Mouse (Mus musculus) left cerebral cortex, adult 2 months (tissue): ENCODE measurements around the gene Gm48552. TPM values are rescaled to one million over a fixed set of nuclear protein-coding genes. Genes with fewer than 3 reads are reported as not detected.

Experiments
- DNase-seq, 2 experiments: peaks; one replicate each; pipeline ENCODE4 v3.0.0; 2021 to 2022; ENCODE audit warnings: low spot score in 2 of 2, mixed read lengths in 1 of 2; ENCODE audit errors: extremely low spot score in 1 of 2
- H3K27ac ChIP-seq: fragments of 200-600 bp; 2 replicates; pipeline ENCODE4 v1.8.1; 2022
- H3K4me3 ChIP-seq: fragments of 200-600 bp; 2 replicates; pipeline ENCODE4 v1.8.1; 2022
- CTCF ChIP-seq: fragments of 200-600 bp; IDR thresholded peaks from 2 replicates; pipeline ENCODE4 v1.8.1; 2022; ENCODE audit warnings: antibody characterized with exemption, mild to moderate bottlenecking, moderate library complexity
- intact Hi-C: fragments of 180-260 bp; cut with DNase I; formaldehyde crosslinking; loops from one replicate; pipeline ENCODE4 v1.15.1; 2025
- total RNA-seq, 2 experiments: library from RNA; stranded (reverse); gene quantifications; 2 replicates each; pipeline ENCODE4 v1.2.3; 2021

The Gm48552 gene
- total RNA-seq, 2 experiments from 2014 or later = 5.1 to 7.1 TPM

DNA sequence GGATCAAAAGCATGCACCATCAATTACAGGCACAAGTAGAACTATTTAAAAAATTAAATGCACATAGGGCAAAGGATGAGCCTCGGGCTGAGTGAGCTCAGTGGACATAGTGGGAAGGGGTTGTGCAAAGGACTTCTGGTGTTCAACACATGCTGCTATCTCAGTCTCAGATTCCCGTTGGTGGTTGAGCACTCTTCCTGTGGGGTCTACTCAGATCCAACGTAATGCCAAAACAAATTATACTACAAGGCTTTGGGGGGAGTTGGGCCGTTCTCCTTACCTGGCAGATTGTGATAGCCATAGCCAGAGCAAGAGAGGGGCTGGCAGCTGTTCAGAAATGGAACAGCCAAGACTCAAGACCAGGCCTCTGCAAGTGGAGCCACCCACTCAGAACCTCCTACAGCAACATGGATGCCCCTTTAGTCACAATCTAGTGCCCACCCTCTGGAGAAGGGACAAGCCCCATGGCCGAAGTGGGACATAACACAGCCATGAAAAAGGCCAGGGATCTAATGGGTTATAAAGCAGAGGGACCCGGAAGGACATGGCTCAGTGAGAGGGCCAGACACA is 8.9 kb upstream of the Gm48552 start:
- Histone ChIP-seq H3K4me3 (no peak overlapping the region), H3K27ac (no peak overlapping the region)
- intact Hi-C loops = no loop called here
- TF ChIP-seq CTCF = no peak
- DNase-seq = no peak

GRCm38 (mm10) chr10:81382039-81382438 is 6.8 kb upstream of the Gm48552 start:
- TF ChIP-seq CTCF = no peak
- no peak overlapping the region for H3K4me3 ChIP-seq
- DNase-seq = no peak
- no peak overlapping the region for H3K27ac ChIP-seq
- intact Hi-C loops = no loop called here

DNA sequence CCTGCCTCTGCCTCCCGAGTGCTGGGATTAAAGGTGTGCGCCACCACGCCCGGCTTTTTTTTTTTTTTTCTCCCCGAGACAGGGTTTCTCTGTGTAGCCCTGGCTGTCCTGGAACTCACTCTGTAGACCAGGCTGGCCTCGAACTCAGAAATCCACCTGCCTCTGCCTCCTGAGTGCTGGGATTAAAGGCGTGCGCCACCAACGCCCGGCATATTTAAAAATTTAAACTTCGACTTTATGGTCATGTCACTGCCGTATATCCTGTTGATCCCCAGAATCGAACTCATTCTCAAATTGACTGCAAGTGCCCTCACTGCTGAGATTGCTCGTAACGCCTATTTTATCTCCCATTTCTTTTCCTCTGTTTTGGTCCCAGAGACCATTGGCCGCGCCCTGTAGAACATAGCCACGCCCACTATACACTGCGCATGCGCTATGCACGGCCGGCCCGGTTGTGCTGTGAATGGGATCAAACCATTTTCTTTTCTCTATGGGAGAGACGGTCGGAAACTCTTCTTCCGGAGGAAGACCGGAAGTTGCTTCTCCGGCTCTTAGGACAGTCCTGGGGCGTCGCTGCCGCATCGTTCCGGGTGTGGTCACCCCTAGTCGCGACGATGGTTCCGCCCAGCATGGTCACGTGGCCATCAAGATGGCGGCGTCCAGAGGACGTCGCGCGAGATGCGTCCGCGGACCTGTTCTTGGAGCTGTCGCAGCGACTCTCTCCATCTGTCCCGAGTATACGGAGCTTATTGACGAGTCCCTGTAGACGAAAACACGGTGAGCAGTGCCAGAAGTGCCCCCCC is 4.8 kb upstream of the Gm48552 start, which contains the start of the genes Dohh and Gm48551:
Gene Dohh (plus strand): TSS at position 627 of the 803 bp plus-strand sequence.
Gene Gm48551 (plus strand): TSS at position 665 of the 803 bp plus-strand sequence.
- TF ChIP-seq CTCF = no peak
- peak; percentile 97 to 98 for DNase-seq
- H3K27ac ChIP-seq = peak within 1 kb of the TSS; percentile 81
- H3K4me3 ChIP-seq = peak within 1 kb of the TSS; percentile 86
- intact Hi-C loops = no loop called here

GRCm38 (mm10) chr10:81384605-81384982 is 4.2 kb upstream of the Gm48552 start:
- Histone ChIP-seq H3K4me3 (peak overlapping the region; percentile 86), H3K27ac (peak overlapping the region; percentile 81)
- intact Hi-C loops = no loop called here
- DNase-seq = no peak
- TF ChIP-seq CTCF = no peak

DNA sequence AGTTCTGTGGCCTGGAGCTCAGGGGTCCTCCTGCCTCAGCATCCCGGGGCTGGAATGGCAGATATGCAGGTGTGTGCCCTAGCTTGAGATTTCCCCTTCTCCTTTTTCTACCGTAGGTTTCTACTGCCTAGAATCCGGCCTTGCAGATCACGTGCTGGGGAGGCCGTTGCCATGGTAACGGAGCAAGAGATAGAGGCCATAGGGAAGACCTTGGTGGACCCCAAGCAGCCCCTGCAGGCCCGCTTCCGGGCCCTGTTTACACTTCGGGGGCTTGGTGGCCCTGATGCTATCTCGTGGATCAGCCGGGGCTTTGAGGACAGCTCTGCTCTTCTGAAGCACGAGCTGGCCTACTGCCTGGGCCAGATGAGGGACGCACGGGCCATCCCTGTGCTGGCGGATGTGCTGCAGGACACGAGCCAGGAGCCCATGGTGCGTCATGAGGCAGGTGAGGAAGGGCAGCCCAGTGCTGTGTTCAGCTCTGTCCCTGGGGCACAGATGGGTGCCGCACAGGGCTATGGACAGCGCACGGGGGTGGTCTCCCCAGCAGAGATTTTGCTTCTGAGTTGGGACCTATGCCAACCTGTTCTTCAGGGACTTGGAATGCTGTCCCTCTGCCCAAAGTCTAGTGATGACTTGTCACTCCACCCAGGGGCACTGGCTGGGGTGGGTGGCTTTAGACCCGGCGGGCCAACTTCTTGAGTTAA is 3.0 kb upstream of the Gm48552 start:
- peak overlapping the region; percentile 86 for H3K4me3 ChIP-seq
- intact Hi-C loops = no loop called here
- DNase-seq = no peak
- no peak overlapping the region for H3K27ac ChIP-seq
- no peak for TF ChIP-seq CTCF

- Histone ChIP-seq H3K27ac (no peak overlapping the region), H3K4me3 (no peak overlapping the region)
- no peak for TF ChIP-seq CTCF
- DNase-seq = no peak
- intact Hi-C loops = no loop called here
These were observed 1.1 kb upstream of the Gm48552 start for GRCm38 (mm10) chr10:81387716-81388115.

DNA sequence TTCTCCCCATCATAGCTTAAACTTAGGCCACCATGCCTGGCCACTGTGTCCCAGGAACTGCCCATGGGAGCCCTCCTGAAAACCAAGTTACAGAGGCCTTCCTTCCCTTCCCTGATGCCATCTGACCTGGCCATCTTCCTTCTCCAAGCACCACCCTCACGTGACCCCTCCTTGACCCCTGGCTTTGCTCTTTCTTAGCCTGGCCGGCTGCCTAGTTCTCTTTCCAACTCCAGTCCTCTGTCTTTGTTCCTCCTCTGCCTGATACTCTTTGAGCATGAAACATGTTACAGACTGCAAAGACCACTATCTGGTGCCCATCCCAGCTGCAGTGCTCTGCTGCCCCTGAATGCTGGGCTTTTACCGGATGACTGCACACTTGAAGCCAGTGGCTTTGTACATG is 568 bp downstream of the Gm48552 start:
- TF ChIP-seq CTCF = no peak
- Histone ChIP-seq H3K27ac (no peak overlapping the region), H3K4me3 (no peak overlapping the region)
- no peak for DNase-seq
- intact Hi-C loops = loop anchor here (1.0 kb wide), 1 partner anchor 61 kb away; no protein-coding TSS in a partner anchor

DNA sequence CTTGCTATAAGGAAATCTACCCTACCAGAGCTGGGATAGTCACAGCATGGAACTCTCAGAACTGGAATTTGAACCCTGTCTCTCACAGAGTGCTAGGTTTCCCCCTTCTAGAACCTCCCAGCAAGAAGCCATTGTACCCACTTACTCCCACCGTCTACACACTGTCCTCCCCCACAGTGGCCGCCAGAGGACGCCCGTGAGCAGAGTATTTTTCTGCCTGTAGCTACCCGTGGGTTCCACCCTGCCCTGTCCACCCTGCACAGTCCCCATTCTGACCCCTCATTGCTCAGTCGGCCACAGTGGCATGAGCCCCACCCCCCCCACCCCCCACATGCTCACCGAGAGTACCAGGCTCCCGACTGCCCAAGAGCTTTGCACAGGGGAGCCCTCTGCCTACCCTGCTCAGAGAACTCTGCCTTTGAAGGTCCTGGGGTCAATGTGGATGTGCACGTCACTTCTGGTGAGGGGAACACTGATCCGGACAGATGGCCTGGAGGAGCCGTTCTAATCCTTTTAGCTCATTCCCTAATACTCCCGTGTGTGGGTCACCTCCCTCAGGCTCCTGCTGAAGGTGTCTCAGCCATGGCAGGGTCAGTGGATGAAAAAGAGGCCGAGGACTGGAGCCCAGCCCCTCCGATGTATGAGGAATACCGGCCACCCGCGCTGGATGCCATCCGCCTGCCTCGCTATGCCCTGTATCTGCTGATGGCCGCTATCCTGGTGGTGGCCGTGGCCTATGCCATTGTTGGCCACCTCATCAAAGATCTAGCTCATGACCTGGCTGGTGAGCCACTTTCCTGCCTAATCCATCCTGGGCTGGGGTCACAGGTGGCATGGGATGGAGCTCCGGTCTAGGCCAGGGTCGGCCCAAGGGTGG is 1.2 kb downstream of the Gm48552 start:
- Histone ChIP-seq H3K27ac (no peak overlapping the region), H3K4me3 (no peak overlapping the region)
- intact Hi-C loops = loop anchor here (1.0 kb wide), 1 partner anchor 60 kb away; no protein-coding TSS in a partner anchor
- peak; percentile 94 for TF ChIP-seq CTCF
- peak; percentile 70 to 79 for DNase-seq

DNA sequence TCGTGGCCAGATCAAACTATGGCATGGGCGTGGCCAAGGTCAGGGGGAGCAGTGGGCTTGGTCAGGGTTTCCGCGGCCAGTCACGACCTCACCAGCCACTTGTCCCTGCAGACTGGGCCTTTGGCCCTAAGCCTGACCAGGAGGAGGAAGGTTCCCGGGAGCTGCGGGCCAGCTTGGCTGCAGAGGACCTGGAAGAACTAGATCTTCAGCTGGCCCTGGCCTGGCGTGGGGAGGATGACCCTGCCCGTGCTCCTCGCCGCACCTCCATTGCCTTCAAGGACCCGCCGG is 1.8 kb downstream of the Gm48552 start:
- DNase-seq = no peak
- Histone ChIP-seq H3K27ac (no peak overlapping the region), H3K4me3 (no peak overlapping the region)
- no peak for TF ChIP-seq CTCF
- intact Hi-C loops = no loop called here

DNA sequence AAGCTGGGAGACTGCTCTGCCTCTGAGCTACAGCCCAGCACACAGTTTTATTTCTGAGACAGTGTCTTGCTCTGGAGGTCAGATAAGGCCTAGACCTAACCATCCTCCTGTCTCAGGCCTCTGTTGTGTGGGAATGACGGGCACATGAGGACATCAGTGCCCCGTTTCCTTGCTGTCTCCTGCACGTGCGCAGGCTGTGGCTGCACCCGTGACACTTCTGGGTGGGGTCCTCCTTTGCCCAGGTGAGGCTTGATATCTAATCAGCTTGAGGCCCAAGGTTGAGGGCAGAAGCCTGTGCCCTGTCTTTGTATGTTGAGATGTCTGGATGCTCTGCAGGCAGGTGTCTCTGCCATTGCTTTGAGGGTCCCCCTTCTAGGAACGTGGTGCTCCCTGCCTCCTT is 3.5 kb downstream of the Gm48552 start:
- intact Hi-C loops = no loop called here
- H3K27ac ChIP-seq = no peak overlapping the region
- no peak for TF ChIP-seq CTCF
- DNase-seq = no peak
- no peak overlapping the region for H3K4me3 ChIP-seq

- TF ChIP-seq CTCF = no peak
- intact Hi-C loops = no loop called here
- DNase-seq = no peak
- H3K27ac ChIP-seq = no peak within 1 kb of the TSS; the same call in 1 of the 2 replicates
- H3K4me3 ChIP-seq = no peak within 1 kb of the TSS
These were observed 4.0 kb downstream of the Gm48552 start, which contains the start of gene Smim24 for GRCm38 (mm10) chr10:81392781-81393185. Gene Smim24, plus strand, starts transcription at chr10:81393051.
